Mouse (Mus musculus) spleen, adult 2 months (tissue): ENCODE data around the gene Lhx3.

Experiments
- CTCF ChIP-seq: fragments of 200-500 bp; IDR thresholded peaks from 2 replicates; pipeline ENCODE4 v1.5.1; 2011; ENCODE audit warnings: mild to moderate bottlenecking, inconsistent platforms; ENCODE audit not compliant: insufficient read depth, insufficient read length, insufficient replicate concordance; ENCODE audit errors: extremely low read depth
- POLR2A ChIP-seq: fragments of 200-500 bp; IDR thresholded peaks from 2 replicates; pipeline ENCODE4 v1.6.1; 2011; ENCODE audit warnings: low read depth, low read length, inconsistent platforms

DNA sequence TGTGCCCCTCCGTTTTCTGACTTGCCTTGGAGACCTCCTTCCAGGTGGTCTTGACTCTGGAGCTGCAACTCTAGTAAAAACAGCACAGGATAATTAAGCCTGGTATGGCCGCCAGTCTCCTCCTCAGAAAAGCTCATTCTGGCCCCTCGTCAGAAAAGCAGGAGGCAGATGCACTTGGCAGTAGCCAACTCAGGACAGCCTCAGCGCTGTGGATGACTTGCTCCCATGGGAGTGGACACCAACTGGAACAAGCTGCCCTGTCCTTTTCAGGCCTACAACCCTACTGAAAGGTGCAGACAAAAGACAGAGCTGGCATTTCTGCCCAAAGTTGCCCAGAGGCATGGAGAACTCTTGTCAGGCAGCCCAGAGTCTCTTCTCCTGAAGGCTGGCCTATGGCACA lies 46.7 kb upstream of the Lhx3 start:
- TF ChIP-seq POLR2A (no peak), CTCF (no peak)
